Comparison of ENCODE assay signal across 8 mouse cellular contexts in genomic region chr3:38886061-38886821, GRCm38 (mm10). TPM values are rescaled to one million over a fixed set of nuclear protein-coding genes. Genes with fewer than 3 reads are reported as not detected.
DNase-seq lines count a peak whose midpoint lies in the region; ATAC-seq and TF ChIP-seq lines count a peak whose summit lies in the region.

No protein-coding gene starts in this region.

- H3K27ac ChIP-seq in testis, adult 2 months (ENCODE audit: control insufficient read depth, insufficient read depth, low read depth, low read length): no peak overlapping the region
- H3K27ac ChIP-seq in intestine, embryonic 16.5 days (ENCODE audit: low read length): peak overlapping the region; percentile 96
- peak overlapping the region; percentile 90 for H3K27ac ChIP-seq in lung, postnatal 0 days (ENCODE audit: low read length)
- peak overlapping the region; percentile 96 for H3K27ac ChIP-seq in stomach, embryonic 15.5 days

- TF ChIP-seq POLR2A in testis, adult 2 months (IDR thresholded peaks at IDR 0.05; ENCODE audit: control insufficient read depth, low read depth, low read length): no peak

- peaks cover 11% of the 10 kb centered on the region for H3K4me1 ChIP-seq in testis, adult 2 months (ENCODE audit: control insufficient read depth, insufficient read depth, low read length)
- H3K4me1 ChIP-seq in intestine, embryonic 16.5 days (ENCODE audit: control insufficient read depth, insufficient read depth, low read length): peaks cover 19% of the 10 kb centered on the region
- H3K4me1 ChIP-seq in lung, postnatal 0 days (ENCODE audit: insufficient read depth, low read depth, low read length): peaks cover 10% of the 10 kb centered on the region; the same call in 1 of the 2 replicates
- no peaks in the 10 kb centered on the region; the same call in 1 of the 2 replicates for H3K4me1 ChIP-seq in stomach, embryonic 15.5 days

- no peaks in the 10 kb centered on the region for H3K36me3 ChIP-seq in testis, adult 2 months (ENCODE audit: control insufficient read depth, insufficient read depth, low read length)
- 0 out of 2 replicates have a peak, but pooled peaks cover 2% of the 10 kb centered on the region for H3K36me3 ChIP-seq in intestine, embryonic 16.5 days (ENCODE audit: control insufficient read depth, insufficient read depth, low read length)
- H3K36me3 ChIP-seq in lung, postnatal 0 days (ENCODE audit: insufficient read depth, low read length): no peaks in the 10 kb centered on the region
- H3K36me3 ChIP-seq in stomach, embryonic 15.5 days: peaks cover 8% of the 10 kb centered on the region; the same call in 1 of the 2 replicates

- peak; percentile 19 for ATAC-seq in intestine, embryonic 16.5 days
- ATAC-seq in lung, postnatal 0 days: peak; percentile 44
- ATAC-seq in stomach, embryonic 15.5 days (ENCODE audit: insufficient read depth, low FRiP score, low read depth): no peak

- under 1% methylated on average over 60 of the region's 60 CpGs for WGBS in intestine, embryonic 16.5 days
- WGBS in lung, postnatal 0 days: under 1% methylated on average over 52 of the region's 60 CpGs
- under 1% methylated on average over 60 of the region's 60 CpGs for WGBS in stomach, embryonic 15.5 days

- H3K9ac ChIP-seq in intestine, embryonic 16.5 days (ENCODE audit: low read depth, low read length): peak overlapping the region; percentile 80
- peak overlapping the region; percentile 48 for H3K9ac ChIP-seq in lung, postnatal 0 days (replicated peaks; ENCODE audit: low read depth)
- peak overlapping the region; percentile 47 for H3K9ac ChIP-seq in stomach, embryonic 15.5 days

- no peak for TF ChIP-seq EP300 in lung, postnatal 0 days (IDR thresholded peaks at IDR 0.05)

- peak overlapping the region; percentile 91 for H3K4me2 ChIP-seq in intestine, embryonic 16.5 days (ENCODE audit: low read depth, low read length)
- H3K4me2 ChIP-seq in lung, postnatal 0 days (replicated peaks; ENCODE audit: low read depth, low read length): peak overlapping the region; percentile 90
- H3K4me2 ChIP-seq in stomach, embryonic 15.5 days: peak overlapping the region; percentile 89

- TF ChIP-seq CTCF in testis, adult 2 months (IDR thresholded peaks at IDR 0.05; ENCODE audit: control insufficient read depth, insufficient read depth, insufficient replicate concordance, low read depth, low read length): no peak
- peak; percentile 24 for TF ChIP-seq CTCF in lung, postnatal 0 days (IDR thresholded peaks at IDR 0.05)

- H3K9me3 ChIP-seq in intestine, embryonic 16.5 days (ENCODE audit: control insufficient read depth, low read length): no peaks in the 10 kb centered on the region
- H3K9me3 ChIP-seq in lung, postnatal 0 days (ENCODE audit: low read length): no peaks in the 10 kb centered on the region
- no peaks in the 10 kb centered on the region for H3K9me3 ChIP-seq in stomach, embryonic 15.5 days

- peak overlapping the region; percentile 77 for H3K4me3 ChIP-seq in testis, adult 2 months (ENCODE audit: control insufficient read depth, low read depth, low read length)
- H3K4me3 ChIP-seq in intestine, embryonic 16.5 days (ENCODE audit: low read length): peak overlapping the region; percentile 81
- peak overlapping the region; percentile 86 for H3K4me3 ChIP-seq in lung, postnatal 0 days (ENCODE audit: low read depth, low read length)
- H3K4me3 ChIP-seq in stomach, embryonic 15.5 days (replicated peaks): peak overlapping the region; percentile 61

- peak; percentile 66 for DNase-seq in adrenal gland, postnatal 10 days
- no peak for DNase-seq in adrenal gland, adult (ENCODE audit: inconsistent age in 2 of 2, low spot score in 1 of 2)
- DNase-seq in testis, postnatal 14 days (ENCODE audit: low spot score): no peak
- DNase-seq in gastrocnemius, postnatal 4 days (ENCODE audit: low spot score in 2 of 2): peak; percentile 28 to 55
- peak; percentile 62 for DNase-seq in lung, postnatal 0 days (ENCODE audit: low spot score)

- H3K27me3 ChIP-seq in testis, adult 2 months (ENCODE audit: control insufficient read depth, insufficient read depth, low read length): no peaks in the 10 kb centered on the region
- H3K27me3 ChIP-seq in intestine, embryonic 16.5 days (replicated peaks; ENCODE audit: control insufficient read depth, insufficient read depth, low read length): peaks cover 13% of the 10 kb centered on the region
- H3K27me3 ChIP-seq in lung, postnatal 0 days (replicated peaks; ENCODE audit: insufficient read depth, low read length): peaks cover 6% of the 10 kb centered on the region; the same call in 1 of the 2 replicates
- no peaks in the 10 kb centered on the region for H3K27me3 ChIP-seq in stomach, embryonic 15.5 days (replicated peaks)

RNA-seq across cellular contexts. Expression of gene Fat4, which starts 0.5 kb away (rescaled TPM):
- 10 to 100 TPM; 15.7 to 24.8 TPM for total RNA-seq in adrenal gland, postnatal 10 days (2021)
- polyA plus RNA-seq in testis, adult 2 months (2012; rRNA removed): 1.0 TPM in 2 replicates
- 10 to 100 TPM; 40.2 to 40.9 TPM for total RNA-seq in gastrocnemius, postnatal 4 days (2021)
- polyA plus RNA-seq in intestine, embryonic 16.5 days (2015; fragmentation: Nextera tagmentation; extraction: Ambion mirVana): 3.5 and 3.7 TPM in 2 replicates
- polyA plus RNA-seq in lung, postnatal 0 days (2015; fragmentation: Nextera tagmentation; extraction: Ambion mirVana): 3.3 and 3.5 TPM in 2 replicates
- 7.3 and 8.8 TPM in 2 replicates for polyA plus RNA-seq in stomach, embryonic 15.5 days (2015; fragmentation: Nextera tagmentation; extraction: Ambion mirVana)

Comparison
In these comparisons a context has a peak if more than half of its experiments do, and no peak if none do; other contexts are left out.
1. DNase-seq: peak in adrenal gland, postnatal 10 days (single experiment), gastrocnemius, postnatal 4 days (2 of 2) and lung, postnatal 0 days (single experiment); none in adrenal gland, adult (0 of 2) and testis, postnatal 14 days (single experiment).
2. Peak in every context shown above with its lines, with median percentiles within 50 percentile points of each other: H3K4me3 ChIP-seq, H3K4me2 ChIP-seq and H3K9ac ChIP-seq.